Mouse (Mus musculus) yolk sac, embryonic 10.5 days (tissue): ENCODE data around the gene Etv3.
"Not testable (repeated sequence)": the region's sequence is repeated elsewhere in the genome, so short reads cannot be mapped to it uniquely, and the experiment has no call there.

Source experiments
- DNase-seq: peaks from one replicate; pipeline ENCODE4 v3.0.0-alpha.2; 2017; ENCODE audit warnings: low spot score

The Etv3 gene

DNA sequence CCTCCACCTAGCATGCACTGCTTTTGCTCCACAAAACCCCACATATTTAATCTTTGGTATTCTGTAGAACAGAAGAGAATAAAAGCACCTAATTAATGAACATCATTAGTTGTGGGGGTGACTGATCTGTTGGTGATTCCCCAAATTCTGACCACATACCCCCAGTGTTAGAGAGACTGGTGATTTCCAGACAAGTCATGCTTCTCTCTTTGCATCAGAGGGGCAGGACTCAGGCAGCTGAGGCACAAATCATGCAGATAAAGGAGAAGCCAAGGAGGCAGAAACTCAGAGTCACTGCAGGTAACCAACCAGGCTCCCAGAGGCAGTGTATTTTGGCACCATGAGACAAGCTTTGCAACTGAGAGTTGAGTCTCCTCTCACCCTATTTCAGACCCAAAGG lies 6.8 kb upstream of the Etv3 start:
- no peak for DNase-seq

GRCm38 (mm10) chr3:87521126-87521525 lies 4.1 kb upstream of the Etv3 start:
- no peak for DNase-seq

DNA sequence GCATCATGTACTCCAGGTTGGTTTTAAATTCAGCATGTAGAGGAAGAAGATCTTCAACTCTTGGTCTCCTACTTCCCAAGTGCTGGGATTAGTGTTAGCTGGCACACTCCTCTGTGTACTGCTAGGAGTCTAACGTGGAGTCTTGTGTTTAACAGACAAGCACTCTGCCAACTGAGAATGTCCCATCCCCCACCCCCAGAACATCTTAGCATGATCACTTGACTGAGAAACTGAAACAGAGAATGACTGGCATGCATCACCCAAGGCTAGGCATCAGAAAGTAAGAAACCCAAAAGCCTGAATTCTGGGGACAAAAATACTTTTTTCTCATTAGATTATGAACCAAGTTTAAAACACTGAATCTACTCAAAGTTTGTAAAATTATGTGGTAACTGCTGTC lies 3.4 kb upstream of the Etv3 start:
- DNase-seq = no peak

- DNase-seq = no peak
Observed at GRCm38 (mm10) chr3:87523701-87524100, 1.5 kb upstream of the Etv3 start.

DNA sequence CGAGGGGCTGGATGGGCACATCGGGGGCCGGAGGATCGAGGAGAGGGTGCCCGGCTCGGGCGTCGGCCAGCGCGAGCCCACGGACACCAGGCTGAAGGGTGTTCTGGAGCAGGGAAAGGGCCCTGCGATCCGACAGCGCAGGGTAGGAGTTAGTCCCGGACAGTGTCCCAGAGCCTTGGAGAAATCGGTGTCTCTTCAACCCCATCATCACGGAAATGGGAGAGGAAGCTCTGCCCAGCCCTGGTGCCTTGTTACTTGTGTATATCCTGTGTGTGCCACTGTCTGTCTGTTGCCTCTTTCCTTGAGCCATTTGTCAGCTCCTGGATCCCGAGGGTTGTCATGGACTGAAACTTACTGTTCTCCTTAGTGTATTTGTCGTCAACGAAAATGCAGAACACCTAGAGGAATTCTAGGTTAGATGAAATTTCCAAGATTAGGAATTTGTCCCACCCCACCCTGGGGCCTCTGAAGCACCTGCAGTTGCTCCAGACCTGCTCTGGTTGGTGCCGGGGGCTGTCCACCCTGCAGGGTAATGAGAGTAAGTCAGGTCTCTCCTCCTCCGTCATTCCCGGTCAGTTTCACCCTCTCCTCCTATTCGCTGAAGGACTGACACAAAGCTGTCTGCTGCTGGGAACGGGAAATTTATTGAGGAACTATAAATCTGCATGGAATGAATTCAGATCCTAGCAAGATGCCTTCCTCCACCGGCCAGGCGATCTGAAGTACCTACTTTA lies 797 bp downstream of the Etv3 start:
- DNase-seq = no peak

DNA sequence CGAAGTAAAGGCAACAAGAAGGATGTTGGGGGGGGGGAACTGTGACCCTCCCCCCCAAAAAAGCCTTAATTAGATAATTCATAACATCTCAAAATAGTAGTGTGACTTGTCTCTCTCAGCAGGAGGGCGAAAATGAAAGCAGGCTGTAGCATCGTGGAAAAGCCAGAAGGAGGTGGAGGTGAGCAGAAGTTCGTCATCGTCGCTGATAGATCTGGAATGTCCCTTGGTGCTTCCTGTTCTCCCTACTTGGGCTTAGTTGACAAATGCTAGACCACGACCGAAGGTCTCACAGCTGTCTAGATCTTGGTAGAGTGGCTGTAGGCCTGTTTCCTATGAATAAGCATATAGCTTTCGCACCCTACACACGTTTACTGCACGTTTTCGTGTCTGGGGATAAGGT lies 1.9 kb downstream of the Etv3 start:
- DNase-seq = no peak

GRCm38 (mm10) chr3:87528021-87528420 lies 2.8 kb downstream of the Etv3 start:
- DNase-seq = no peak

DNA sequence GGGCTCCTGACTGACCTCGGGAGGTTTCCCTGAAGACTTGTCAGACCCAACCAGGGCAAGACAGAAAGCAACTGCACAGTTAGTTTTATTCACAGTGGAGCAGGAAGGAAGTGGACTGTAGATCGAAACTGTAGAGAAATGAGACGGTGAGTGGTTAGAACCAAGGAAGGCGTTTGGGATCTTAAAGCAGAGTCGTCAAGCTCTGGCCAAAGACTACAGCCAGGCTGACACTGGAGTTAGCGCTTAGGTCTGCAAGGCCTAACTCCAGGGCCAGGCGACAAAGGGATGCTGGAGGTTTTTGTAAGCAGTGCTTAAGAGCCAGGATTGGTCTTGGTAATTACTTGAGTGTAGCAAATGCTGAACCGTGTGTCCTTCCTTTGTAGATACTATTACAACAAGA lies 3.6 kb downstream of the Etv3 start:
- DNase-seq = no peak

GRCm38 (mm10) chr3:87529568-87529967 lies 4.4 kb downstream of the Etv3 start:
- DNase-seq = no peak

DNA sequence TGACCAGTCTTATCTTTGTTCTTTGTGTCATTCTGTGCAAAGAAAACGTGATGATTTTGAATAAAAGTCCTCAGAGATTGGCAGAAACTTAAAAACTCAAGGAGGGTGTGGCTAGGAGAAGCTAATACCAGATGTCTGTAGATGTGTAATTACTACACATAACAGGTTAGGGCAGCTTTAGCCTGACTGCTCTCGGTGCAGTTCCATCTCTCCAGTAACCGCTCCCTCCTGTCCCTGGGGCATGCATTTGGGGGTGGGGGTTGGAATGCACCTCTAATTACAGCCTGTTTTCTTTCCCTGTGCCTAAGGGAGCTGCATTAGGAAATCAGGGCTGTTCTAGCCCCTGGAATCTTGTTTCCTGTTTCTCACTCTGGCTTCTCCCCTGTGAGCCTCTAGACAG lies 5.0 kb downstream of the Etv3 start:
- no peak for DNase-seq

- DNase-seq = no peak
Observed at GRCm38 (mm10) chr3:87533667-87534378, 8.6 kb downstream of the Etv3 start.

DNA sequence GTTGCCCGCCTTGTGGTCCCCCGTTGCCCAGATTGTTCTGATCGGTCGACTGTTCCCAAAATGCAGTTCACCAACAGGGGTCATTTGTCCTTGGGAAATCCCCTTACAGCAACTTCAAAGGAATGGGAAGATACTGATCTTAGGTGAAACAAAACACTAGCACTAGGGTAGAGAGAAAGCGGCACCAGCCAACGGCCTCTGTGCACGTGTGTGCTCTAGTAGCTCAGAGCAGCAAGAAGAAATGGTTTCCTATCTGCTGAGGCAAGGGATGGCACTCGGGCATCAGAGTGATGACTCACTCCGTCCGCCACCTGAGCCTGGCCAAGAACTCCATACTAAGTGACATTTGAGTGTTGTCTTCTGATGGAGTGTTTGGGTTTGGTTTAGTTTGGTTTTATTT lies 12.8 kb downstream of the Etv3 start:
- DNase-seq = no peak

DNA sequence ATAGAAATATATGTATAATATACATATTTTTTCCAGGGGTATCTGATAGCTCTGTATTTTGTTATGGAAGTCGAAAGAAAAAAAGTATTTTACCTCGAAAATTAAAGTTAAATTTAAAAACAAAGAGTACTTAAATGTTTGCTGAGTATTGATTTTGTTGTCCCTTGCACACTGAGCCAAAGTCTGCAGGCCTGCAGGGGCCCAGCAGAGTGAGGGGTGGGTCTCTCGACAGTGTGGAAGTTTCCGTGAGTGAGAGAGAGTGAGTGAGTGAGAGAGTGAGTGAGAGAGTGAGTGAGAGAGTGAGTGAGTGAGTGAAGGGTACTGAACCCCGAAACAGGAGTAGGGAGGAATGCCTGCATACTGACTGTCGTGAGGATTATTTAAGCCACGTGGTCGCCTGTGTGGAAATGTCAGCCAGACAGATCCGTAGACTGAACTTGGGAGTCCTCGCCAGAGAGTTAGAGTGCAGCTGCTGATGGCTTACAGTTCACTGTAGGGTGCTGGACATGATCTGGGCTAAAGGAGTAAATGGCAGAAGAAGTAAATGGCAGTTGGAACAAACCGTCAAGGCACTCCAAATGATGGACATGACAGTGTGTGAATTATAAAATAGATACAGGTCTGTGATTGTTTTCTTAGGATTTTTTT lies 14.9 kb downstream of the Etv3 start:
- no peak for DNase-seq

DNA sequence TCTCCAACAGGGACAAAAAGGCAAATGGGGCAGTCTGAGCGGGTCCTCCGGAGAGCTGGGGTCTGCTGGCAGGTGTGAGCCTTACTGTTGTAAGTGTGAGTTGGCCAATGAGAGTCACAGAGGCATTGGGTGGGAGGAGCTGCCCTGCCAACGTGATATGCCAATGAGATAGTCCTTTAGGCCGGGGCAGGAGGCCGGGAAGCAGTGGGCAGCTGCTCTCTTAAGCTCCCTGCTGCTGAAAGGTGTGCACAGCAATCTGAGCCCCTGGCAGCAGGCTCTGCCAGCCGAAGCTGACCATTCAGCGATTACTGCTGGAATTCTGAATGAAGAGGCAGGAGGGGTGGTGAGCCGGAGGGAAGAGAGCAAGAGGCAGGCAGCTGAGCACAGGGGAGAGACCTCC lies 15.5 kb downstream of the Etv3 start:
- no peak for DNase-seq

- DNase-seq = no peak
Observed at GRCm38 (mm10) chr3:87542481-87543215, 17.4 kb downstream of the Etv3 start.

GRCm38 (mm10) chr3:87545554-87545953 lies 20.3 kb downstream of the Etv3 start:
- no peak for DNase-seq

DNA sequence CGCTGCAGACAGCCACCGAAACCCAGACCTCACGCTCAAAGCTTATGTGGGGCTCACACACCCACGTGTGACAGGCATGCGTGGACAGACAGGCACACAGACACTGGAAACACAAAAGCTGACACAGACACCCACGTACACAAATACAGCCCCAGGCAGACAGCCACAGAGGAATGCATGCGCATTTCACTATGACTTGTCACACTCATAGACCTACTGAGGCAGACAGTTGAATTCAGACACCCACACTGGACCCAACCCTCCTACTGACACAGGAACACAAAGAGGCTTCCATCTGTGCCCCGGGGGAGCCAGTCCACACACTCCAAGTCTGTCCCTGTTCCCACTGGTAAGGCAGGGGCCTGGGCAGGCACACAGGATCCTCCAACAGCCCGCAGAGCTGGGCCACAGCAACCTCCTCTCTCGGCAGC lies 21.1 kb downstream of the Etv3 start:
- no peak for DNase-seq

DNA sequence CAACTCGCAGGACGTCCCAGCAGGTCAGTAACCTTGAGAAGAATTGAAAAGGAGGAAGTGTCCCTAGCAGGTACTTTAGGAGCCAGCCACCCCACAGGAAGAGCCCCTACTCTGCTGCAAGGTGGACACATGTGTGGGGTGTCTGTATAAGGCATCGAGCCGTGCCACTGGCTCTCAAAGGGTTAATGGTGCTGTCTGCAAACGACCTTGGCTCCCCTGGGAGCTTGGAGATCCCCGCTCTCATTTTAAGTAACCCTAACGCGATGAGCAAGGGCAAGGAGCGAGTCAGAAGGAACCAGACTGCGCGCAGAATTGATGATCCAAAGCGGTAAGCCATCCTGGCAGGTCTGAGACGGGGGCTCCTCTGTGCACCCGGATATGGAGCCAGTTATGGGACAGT lies 24.7 kb downstream of the Etv3 start:
- no peak for DNase-seq

- no peak for DNase-seq
Observed at GRCm38 (mm10) chr3:87552327-87552726, 27.1 kb downstream of the Etv3 start.

DNA sequence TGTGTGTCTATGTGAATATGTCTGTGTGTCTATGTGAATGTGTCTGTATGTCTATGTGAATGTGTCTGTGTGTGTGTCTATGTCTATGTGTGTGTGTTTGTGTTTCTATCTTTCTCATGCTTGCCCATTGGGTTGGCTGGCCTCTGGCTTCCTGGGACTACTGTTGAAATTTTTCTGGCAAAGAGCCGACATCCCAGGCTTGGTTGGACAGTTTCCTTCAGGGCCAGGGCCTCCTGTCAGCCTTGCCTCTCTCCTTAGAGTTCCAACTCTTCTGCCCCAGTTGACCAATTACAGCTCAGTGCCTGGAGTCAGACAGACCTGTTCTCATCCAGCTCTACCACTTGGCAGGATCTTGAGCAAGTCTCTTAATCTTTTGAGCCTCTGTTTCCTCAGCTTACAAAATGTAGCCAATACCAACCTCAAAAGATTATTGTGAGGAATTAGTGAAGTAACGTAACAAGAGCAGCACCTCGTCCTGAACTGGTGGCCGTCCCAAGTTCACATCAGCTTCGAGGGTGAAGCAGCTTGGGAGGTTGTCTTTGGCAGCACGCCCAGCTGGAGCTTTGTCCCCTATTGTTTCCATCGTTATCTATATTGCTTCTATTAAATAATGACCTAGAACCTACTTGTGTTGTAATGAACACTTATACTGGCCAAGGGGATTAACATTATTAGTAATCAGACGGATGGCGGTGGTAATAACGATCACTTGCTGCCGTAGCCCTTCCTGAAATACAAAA lies 28.2 kb downstream of the Etv3 start:
- no peak for DNase-seq

GRCm38 (mm10) chr3:87554859-87555258 lies 29.7 kb downstream of the Etv3 start:
- not testable (repeated sequence) for DNase-seq

- no peak for DNase-seq
Observed at GRCm38 (mm10) chr3:87556109-87556531, 30.9 kb downstream of the Etv3 start.
